Mouse (Mus musculus) adipocyte (in vitro differentiated cells): Measurements from ENCODE around the gene Stx18.
A peak's percentile ranks its signal among the peaks of the same experiment; 100 is the strongest.

Source experiments
- DNase-seq: peaks from one replicate; pipeline ENCODE4 v3.0.0-alpha.2; 2016; ENCODE audit warnings: low spot score

Gene Stx18

GRCm38 (mm10) chr5:38038710-38039592 is at the start of gene Stx18:
Gene Stx18, plus strand, starts transcription at chr5:38038742.
- peak; percentile 92 for DNase-seq

GRCm38 (mm10) chr5:37992346-37992745 is 46.2 kb upstream of the Stx18 start:
- DNase-seq = no peak

GRCm38 (mm10) chr5:37998805-37999204 is 39.7 kb upstream of the Stx18 start:
- no peak for DNase-seq

- DNase-seq = no peak
Measured at GRCm38 (mm10) chr5:38002573-38002972, 36.0 kb upstream of the Stx18 start.

- DNase-seq = no peak
Measured at GRCm38 (mm10) chr5:38004746-38005145, 33.8 kb upstream of the Stx18 start.

GRCm38 (mm10) chr5:38006415-38007347 is 31.9 kb upstream of the Stx18 start:
- no peak for DNase-seq

GRCm38 (mm10) chr5:38009071-38009470 is 29.5 kb upstream of the Stx18 start:
- peak; percentile 92 for DNase-seq

- no peak for DNase-seq
Measured at GRCm38 (mm10) chr5:38014916-38015315, 23.6 kb upstream of the Stx18 start.

GRCm38 (mm10) chr5:38016945-38017344 is 21.6 kb upstream of the Stx18 start:
- DNase-seq = peak; percentile 62

- no peak for DNase-seq
Measured at GRCm38 (mm10) chr5:38027656-38028055, 10.9 kb upstream of the Stx18 start.

GRCm38 (mm10) chr5:38038274-38038673 is 268 bp upstream of the Stx18 start:
- DNase-seq = peak; percentile 25

- DNase-seq = peak; percentile 65
Measured at GRCm38 (mm10) chr5:38039796-38040195, 1.3 kb downstream of the Stx18 start.

- no peak for DNase-seq
Measured at GRCm38 (mm10) chr5:38044923-38045322, 6.4 kb downstream of the Stx18 start.

GRCm38 (mm10) chr5:38048177-38048576 is 9.6 kb downstream of the Stx18 start:
- DNase-seq = peak; percentile 25

GRCm38 (mm10) chr5:38061051-38061450 is 22.5 kb downstream of the Stx18 start:
- no peak for DNase-seq

GRCm38 (mm10) chr5:38062709-38063108 is 24.2 kb downstream of the Stx18 start:
- DNase-seq = peak; percentile 61

- no peak for DNase-seq
Measured at GRCm38 (mm10) chr5:38063339-38063738, 24.8 kb downstream of the Stx18 start.

- no peak for DNase-seq
Measured at GRCm38 (mm10) chr5:38064043-38064575, 25.6 kb downstream of the Stx18 start.

GRCm38 (mm10) chr5:38064701-38065100 is 26.2 kb downstream of the Stx18 start:
- no peak for DNase-seq

GRCm38 (mm10) chr5:38065454-38065853 is 26.9 kb downstream of the Stx18 start:
- no peak for DNase-seq

GRCm38 (mm10) chr5:38066606-38067005 is 28.1 kb downstream of the Stx18 start:
- DNase-seq = no peak

- DNase-seq = no peak
Measured at GRCm38 (mm10) chr5:38076326-38076725, 37.8 kb downstream of the Stx18 start.
